Mouse (Mus musculus) embryo, embryonic 9.5 days (tissue): ENCODE results near the gene Megf11.
A peak's percentile ranks its signal among the peaks of the same experiment; 100 is the strongest.

Experiments
- DNase-seq: peaks from one replicate; pipeline ENCODE4 v3.0.0-alpha.2; 2017; ENCODE audit errors: extremely low spot score

Gene Megf11

DNA sequence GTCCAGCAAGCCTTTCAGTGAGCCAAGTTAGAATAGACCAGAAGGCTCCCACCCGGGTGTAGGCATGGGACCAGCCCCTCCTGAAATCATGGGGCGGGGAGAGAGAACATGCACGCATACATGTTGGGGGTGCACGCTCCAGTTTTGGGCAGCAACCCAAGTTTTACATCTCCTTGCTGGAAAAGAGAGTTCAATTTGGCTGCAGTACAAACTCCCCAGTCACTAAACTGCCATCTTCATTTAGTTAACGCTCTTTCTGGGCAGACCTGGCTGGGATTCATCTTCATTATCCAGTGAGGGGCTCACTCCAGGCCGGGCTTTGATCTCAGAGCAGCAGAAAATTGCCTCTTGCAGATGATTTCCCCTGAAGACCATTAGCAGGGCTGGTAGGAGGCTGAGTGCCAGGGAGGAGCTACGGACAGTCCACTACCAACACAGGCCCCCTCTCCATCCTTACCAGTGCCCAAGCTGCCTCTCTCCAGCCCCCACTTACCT lies 218.8 kb downstream of the Megf11 start:
- DNase-seq = no peak

GRCm38 (mm10) chr9:64605077-64605714 lies 219.8 kb downstream of the Megf11 start:
- no peak for DNase-seq

DNA sequence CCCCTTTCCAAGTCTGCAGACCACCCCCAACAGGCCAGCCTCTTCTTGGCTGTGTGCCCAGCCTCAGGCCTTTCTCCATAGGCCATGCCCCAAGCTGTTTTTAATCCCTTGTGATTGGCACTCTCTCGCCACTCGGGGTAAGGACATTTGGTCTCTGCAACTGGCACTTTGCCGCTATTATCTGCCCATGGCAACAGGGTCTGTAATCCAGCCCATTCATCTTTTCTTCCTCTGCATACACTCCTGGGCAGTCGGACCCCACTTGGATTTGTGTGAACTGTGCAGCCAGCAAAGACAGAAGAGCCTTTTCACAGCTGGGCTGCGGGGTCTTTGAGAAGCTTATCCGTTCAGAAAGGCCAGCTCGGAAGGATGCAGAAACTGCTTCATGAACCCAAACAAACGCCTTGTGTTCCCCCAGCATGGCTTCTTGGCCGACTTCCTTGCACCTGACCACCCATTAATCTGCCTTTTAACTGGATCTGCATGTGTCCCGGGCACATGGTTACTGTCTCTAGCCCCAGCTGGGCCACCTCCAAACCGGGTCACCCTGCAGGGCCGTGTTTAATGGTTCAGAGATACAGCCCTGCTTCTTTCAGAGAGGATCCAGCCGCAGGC lies 220.4 kb downstream of the Megf11 start:
- DNase-seq = no peak

DNA sequence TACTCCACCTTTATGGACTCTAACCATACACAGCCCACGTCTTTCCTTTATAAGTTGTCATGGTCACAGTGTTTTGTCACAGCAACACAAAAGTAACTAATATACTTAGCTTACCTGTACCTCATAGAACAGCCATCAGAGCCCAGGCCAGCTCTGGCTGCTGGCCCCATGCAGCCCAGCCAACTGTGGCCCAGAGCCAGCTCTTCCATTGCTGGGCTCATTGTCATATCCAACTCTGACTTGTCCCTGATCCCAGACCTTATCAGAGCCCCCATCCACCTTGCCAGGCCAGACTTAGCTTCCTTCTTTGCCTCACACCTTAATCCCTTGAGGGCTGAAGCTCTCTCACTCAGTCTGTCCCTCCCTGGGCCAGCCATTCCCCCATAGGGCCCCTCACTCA lies 221.6 kb downstream of the Megf11 start:
- DNase-seq = no peak

DNA sequence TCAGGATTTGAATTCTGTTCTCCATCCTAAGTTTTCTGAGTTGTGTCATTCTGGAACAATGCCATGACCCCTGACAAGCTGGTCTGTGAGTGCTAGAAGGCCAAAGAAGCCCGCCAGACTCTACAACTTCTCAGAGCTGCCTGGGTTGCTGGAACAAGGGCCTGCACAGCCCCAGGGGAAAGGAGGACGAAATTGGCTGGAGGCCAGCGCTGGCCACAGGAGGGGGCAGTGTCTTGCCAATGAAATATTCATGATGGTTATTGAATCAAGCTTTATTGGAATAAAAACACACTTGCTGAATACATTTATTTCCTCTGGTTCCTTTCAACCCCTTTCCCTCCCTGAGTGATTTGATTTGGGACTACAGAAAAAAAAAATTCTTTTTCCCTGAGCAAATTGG lies 224.1 kb downstream of the Megf11 start:
- DNase-seq = no peak

DNA sequence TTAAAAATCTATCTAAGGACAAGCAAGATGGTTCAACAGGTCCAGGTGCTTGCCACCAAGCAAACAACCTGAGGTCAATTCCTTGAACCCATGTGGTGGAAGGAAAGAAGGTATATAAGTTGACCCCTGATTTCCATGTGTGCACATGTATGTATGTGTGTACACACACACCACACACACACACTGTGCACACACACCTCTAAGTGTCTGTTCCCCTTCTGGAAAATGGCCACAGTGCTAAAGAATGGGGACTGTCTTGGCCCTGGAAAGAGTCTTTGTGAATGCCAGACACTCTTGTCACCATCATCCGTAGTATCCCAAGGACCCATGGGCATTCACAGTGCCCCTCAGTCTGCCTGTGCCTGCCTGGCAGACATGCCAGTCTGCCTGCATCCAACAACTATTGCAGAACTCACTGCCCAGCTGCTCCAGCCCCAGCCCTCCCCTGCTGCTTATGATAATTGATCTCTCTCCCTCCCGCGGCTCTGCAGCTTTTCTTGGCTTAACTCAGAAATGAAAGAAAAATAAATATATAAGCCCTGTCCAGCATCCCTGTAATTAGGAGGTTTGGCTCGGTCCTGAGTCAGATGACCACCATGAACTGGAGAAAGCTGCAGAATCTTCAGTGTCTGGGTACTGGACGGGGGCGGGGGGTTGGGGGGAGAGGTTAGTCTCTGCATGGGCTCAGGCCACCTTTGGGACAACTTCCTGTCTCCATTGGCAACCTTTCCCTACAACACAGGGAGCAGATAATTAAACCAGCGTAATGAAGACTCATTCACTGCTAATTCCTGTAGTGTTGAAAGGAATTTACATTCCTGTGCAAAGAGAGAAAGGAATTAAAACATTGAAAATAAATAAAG lies 226.9 kb downstream of the Megf11 start:
- no peak for DNase-seq

GRCm38 (mm10) chr9:64612984-64613649 lies 227.7 kb downstream of the Megf11 start:
- DNase-seq = no peak

- no peak for DNase-seq
These were observed 232.0 kb downstream of the Megf11 start for GRCm38 (mm10) chr9:64617413-64617812.

- DNase-seq = no peak
These were observed 233.0 kb downstream of the Megf11 start for GRCm38 (mm10) chr9:64618433-64618832.

DNA sequence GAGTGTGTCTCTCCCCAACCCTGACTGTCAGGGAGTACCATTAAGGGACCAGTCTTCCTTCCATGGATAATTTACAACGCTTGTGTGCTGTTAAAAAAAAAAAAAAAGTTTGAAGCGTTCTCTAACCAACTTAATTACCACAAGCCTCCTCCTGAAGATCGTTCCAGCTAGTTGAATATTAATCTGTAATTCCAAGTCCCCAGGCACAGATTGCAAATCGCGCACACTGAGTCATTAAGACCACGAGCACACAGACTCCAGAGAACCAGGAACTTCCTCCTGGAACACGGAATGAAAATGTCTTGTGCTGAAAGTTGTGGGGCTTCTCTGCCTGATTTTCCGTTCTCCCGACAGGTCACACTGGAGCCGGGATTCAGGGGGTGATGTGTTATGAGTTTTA lies 234.0 kb downstream of the Megf11 start:
- DNase-seq = no peak

GRCm38 (mm10) chr9:64620596-64620995 lies 235.2 kb downstream of the Megf11 start:
- DNase-seq = no peak

GRCm38 (mm10) chr9:64621499-64622296 lies 236.3 kb downstream of the Megf11 start:
- no peak for DNase-seq

- no peak for DNase-seq
These were observed 237.9 kb downstream of the Megf11 start for GRCm38 (mm10) chr9:64623361-64623760.

DNA sequence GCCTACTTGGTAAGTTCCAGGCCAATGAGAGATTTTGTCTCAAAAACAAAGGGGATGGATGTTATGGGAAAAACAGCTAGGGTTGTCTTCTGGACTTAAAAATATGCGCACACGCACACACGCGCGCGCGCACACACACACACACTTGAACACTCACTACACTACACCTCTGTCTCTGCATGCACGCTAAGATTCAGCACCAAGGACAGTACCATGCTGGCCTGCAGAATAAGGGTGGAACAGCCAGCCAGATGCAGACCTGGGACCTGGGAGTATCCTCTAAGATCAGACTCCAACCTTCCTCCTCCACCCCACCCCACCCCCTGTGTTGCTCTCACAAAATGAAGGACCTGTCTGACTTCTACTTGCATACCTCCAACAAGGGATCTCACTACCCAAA lies 239.1 kb downstream of the Megf11 start:
- DNase-seq = peak; percentile 74

GRCm38 (mm10) chr9:64629802-64630201 lies 244.4 kb downstream of the Megf11 start:
- DNase-seq = no peak

GRCm38 (mm10) chr9:64633169-64633568 lies 247.7 kb downstream of the Megf11 start:
- DNase-seq = no peak

DNA sequence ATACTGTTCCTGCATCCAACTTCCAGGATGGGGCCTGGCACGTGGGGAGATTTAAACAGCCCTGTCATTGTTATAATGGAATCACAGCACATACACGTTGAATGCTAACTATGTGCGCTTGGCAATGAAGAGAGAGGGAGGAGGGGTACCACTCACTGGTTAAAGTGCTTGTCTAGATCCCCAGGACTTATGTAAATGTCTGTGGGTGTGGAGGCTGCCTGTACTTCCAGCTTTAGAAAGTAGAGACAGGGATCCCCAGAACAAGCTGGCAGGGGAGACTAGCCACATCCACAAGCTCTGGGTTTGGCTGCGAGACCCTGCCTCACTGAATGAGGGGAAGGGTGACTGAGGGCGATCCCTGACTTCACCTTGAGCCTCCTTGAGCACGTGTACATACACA lies 250.7 kb downstream of the Megf11 start:
- DNase-seq = no peak

GRCm38 (mm10) chr9:64636961-64637360 lies 251.5 kb downstream of the Megf11 start:
- DNase-seq = no peak

- DNase-seq = peak; percentile 31
These were observed 252.8 kb downstream of the Megf11 start for GRCm38 (mm10) chr9:64638250-64638649.

- peak; percentile 62 for DNase-seq
These were observed 254.2 kb downstream of the Megf11 start for GRCm38 (mm10) chr9:64639664-64640063.

GRCm38 (mm10) chr9:64644129-64644528 lies 258.7 kb downstream of the Megf11 start:
- DNase-seq = no peak
